Comparison of ENCODE assay signal across 9 mouse cellular contexts in the genomic region with DNA sequence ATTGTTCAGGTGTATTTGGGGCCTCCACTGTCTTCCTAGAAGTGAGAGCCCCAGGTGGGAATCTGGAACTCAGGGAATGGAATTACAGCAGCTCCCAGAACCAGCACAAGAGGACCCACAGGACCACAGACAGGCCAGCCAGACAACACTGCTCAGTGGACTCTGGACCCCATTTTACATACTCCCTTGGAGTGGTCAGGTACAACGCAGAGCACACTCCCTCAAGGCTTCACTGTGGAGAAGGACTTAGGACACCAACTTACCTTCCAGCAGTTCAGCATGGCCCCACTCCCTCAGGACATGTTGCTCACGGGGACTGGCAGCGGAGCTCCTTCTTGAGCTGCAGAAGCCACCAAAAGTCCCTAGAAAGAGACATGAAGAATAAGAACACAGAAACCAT. TPM values are rescaled to one million over a fixed set of nuclear protein-coding genes. Genes with fewer than 3 reads are reported as not detected.
DNase-seq lines count a peak whose midpoint lies in the region; ATAC-seq lines count a peak whose summit lies in the region.
"Had no signal": no experiment of that assay in that cellular context is flagged by ENCODE, and none has a peak within 500 bp of the region (broad histone marks: within the 10 kb centered on the region; RNA-seq: fewer than 3 reads in every experiment).

No protein-coding gene starts in this region.

- DNase-seq in liver, embryonic 11.5 days (ENCODE audit: low spot score): no peak
- no peak for DNase-seq in liver
- no peak for DNase-seq in forebrain, embryonic 14.5 days (ENCODE audit: low spot score)
- no peak for DNase-seq in limb, embryonic 11.5 days (ENCODE audit: low spot score)
- DNase-seq in adrenal gland, adult (ENCODE audit: inconsistent age in 2 of 2, low spot score in 1 of 2): no peak
- no peak for DNase-seq in cerebellum, adult 9-10 months
- no peak for DNase-seq in urinary bladder, postnatal 14 days (ENCODE audit: low spot score)
- DNase-seq: left cerebral cortex, postnatal 4 days had no signal

- H3K36me3 ChIP-seq in liver, embryonic 11.5 days (ENCODE audit: control insufficient read depth, insufficient read depth, low read length): peaks cover 30% of the 10 kb centered on the region
- H3K36me3 ChIP-seq in forebrain, embryonic 14.5 days (ENCODE audit: control insufficient read depth, insufficient read depth, low read length): peaks cover 41% of the 10 kb centered on the region
- peaks cover 13% of the 10 kb centered on the region for H3K36me3 ChIP-seq in limb, embryonic 11.5 days (ENCODE audit: control insufficient read depth, insufficient read depth, low read length)
- H3K36me3 ChIP-seq in neural tube, embryonic 15.5 days: peaks cover 39% of the 10 kb centered on the region

- no peak overlapping the region for H3K27ac ChIP-seq in liver, embryonic 11.5 days (ENCODE audit: low read depth, low read length)
- H3K27ac ChIP-seq in forebrain, embryonic 14.5 days (ENCODE audit: low read depth, low read length): no peak overlapping the region
- H3K27ac ChIP-seq in limb, embryonic 11.5 days (replicated peaks; ENCODE audit: low read depth, low read length): no peak overlapping the region
- no peak overlapping the region for H3K27ac ChIP-seq in neural tube, embryonic 15.5 days (replicated peaks)

- H3K4me2 ChIP-seq in liver, embryonic 11.5 days: peak overlapping the region; percentile 65
- peak overlapping the region; percentile 56; the same call in 1 of the 2 replicates for H3K4me2 ChIP-seq in forebrain, embryonic 14.5 days (ENCODE audit: low read length)
- H3K4me2 ChIP-seq in limb, embryonic 11.5 days (ENCODE audit: low read depth, severe bottlenecking): peak overlapping the region; percentile 57
- H3K4me2 ChIP-seq in neural tube, embryonic 15.5 days: peak overlapping the region; percentile 73

- H3K4me3 ChIP-seq in liver, embryonic 11.5 days (ENCODE audit: low read depth, low read length): peak overlapping the region; percentile 68
- peak overlapping the region; percentile 41; the same call in 1 of the 2 replicates for H3K4me3 ChIP-seq in forebrain, embryonic 14.5 days (ENCODE audit: low read depth, low read length)
- no peak overlapping the region for H3K4me3 ChIP-seq in limb, embryonic 11.5 days (ENCODE audit: low read depth, low read length)
- peak overlapping the region; percentile 70 for H3K4me3 ChIP-seq in neural tube, embryonic 15.5 days (replicated peaks)

- H3K4me1 ChIP-seq in liver, embryonic 11.5 days (replicated peaks; ENCODE audit: control insufficient read depth, insufficient read depth, low read length): peaks cover 9% of the 10 kb centered on the region
- no peaks in the 10 kb centered on the region; the same call in 1 of the 2 replicates for H3K4me1 ChIP-seq in forebrain, embryonic 14.5 days (ENCODE audit: control insufficient read depth, insufficient read depth, low read length)
- peaks cover 3% of the 10 kb centered on the region; the same call in 1 of the 2 replicates for H3K4me1 ChIP-seq in limb, embryonic 11.5 days (ENCODE audit: control insufficient read depth, insufficient read depth, low read length)
- peaks cover 19% of the 10 kb centered on the region for H3K4me1 ChIP-seq in neural tube, embryonic 15.5 days

- H3K27me3 ChIP-seq in liver, embryonic 11.5 days (replicated peaks; ENCODE audit: control insufficient read depth, insufficient read depth, low read length): no peaks in the 10 kb centered on the region
- H3K27me3 ChIP-seq in forebrain, embryonic 14.5 days (replicated peaks; ENCODE audit: control insufficient read depth, insufficient read depth, low read length): no peaks in the 10 kb centered on the region
- no peaks in the 10 kb centered on the region for H3K27me3 ChIP-seq in limb, embryonic 11.5 days (ENCODE audit: control insufficient read depth, insufficient read depth, low read length)
- H3K27me3 ChIP-seq in neural tube, embryonic 15.5 days (replicated peaks): no peaks in the 10 kb centered on the region

- 90% methylated on average over 3 of the region's 3 CpGs for WGBS in liver, embryonic 11.5 days
- WGBS in forebrain, embryonic 14.5 days: 87% methylated on average over 3 of the region's 3 CpGs
- 87% methylated on average over 3 of the region's 3 CpGs for WGBS in limb, embryonic 11.5 days
- 97% methylated on average over 3 of the region's 3 CpGs for WGBS in neural tube, embryonic 15.5 days

- H3K9ac ChIP-seq in liver, embryonic 11.5 days (ENCODE audit: low read depth, low read length): no peak overlapping the region; the same call in 1 of the 2 replicates
- H3K9ac ChIP-seq in forebrain, embryonic 14.5 days (ENCODE audit: low read length): no peak overlapping the region
- H3K9ac ChIP-seq in limb, embryonic 11.5 days (ENCODE audit: low read length): no peak overlapping the region
- no peak overlapping the region for H3K9ac ChIP-seq in neural tube, embryonic 15.5 days (replicated peaks)

- no peak for ATAC-seq in liver, embryonic 11.5 days (replicated peaks; ENCODE audit: low FRiP score)
- ATAC-seq in forebrain, embryonic 14.5 days: no peak
- no peak for ATAC-seq in limb, embryonic 11.5 days (ENCODE audit: insufficient number of reproducible peaks, low FRiP score, low TSS enrichment, low read depth)
- ATAC-seq in neural tube, embryonic 15.5 days (ENCODE audit: low FRiP score): no peak

- H3K9me3 ChIP-seq in liver, embryonic 11.5 days (ENCODE audit: control insufficient read depth, low read length): no peaks in the 10 kb centered on the region
- no peaks in the 10 kb centered on the region for H3K9me3 ChIP-seq in forebrain, embryonic 14.5 days (replicated peaks; ENCODE audit: control insufficient read depth, low read length)
- H3K9me3 ChIP-seq in limb, embryonic 11.5 days (ENCODE audit: control insufficient read depth, low read length): peaks cover 4% of the 10 kb centered on the region; the same call in 1 of the 2 replicates
- H3K9me3 ChIP-seq in neural tube, embryonic 15.5 days (replicated peaks): no peaks in the 10 kb centered on the region; the same call in 1 of the 2 replicates

RNA-seq across cellular contexts. Expression of a gene that starts 1.0 kb away (rescaled TPM):
- polyA plus RNA-seq in liver, embryonic 11.5 days (2014; fragmentation: Nextera tagmentation; extraction: Ambion mirVana): 36.5 and 41.5 TPM in 2 replicates
- 32.1 and 33.4 TPM in 2 replicates for polyA plus RNA-seq in forebrain, embryonic 14.5 days (2014; fragmentation: Nextera tagmentation; extraction: Ambion mirVana)
- polyA plus RNA-seq in limb, embryonic 11.5 days (2014; fragmentation: Nextera tagmentation; extraction: Ambion mirVana): 32.2 and 36.1 TPM in 2 replicates
- polyA plus RNA-seq in neural tube, embryonic 15.5 days (2015; fragmentation: Nextera tagmentation; extraction: Ambion mirVana): 43.4 TPM in 2 replicates

RNA-seq across cellular contexts. Expression of a gene that starts 9.5 kb away (rescaled TPM):
- 0.23 TPM in 1 of 2 replicates, not detected in the other for polyA plus RNA-seq in liver, embryonic 11.5 days (2014; fragmentation: Nextera tagmentation; extraction: Ambion mirVana)
- polyA plus RNA-seq in forebrain, embryonic 14.5 days (2014; fragmentation: Nextera tagmentation; extraction: Ambion mirVana): 0.28 and 0.38 TPM in 2 replicates
- 0.17 and 0.33 TPM in 2 replicates for polyA plus RNA-seq in limb, embryonic 11.5 days (2014; fragmentation: Nextera tagmentation; extraction: Ambion mirVana)
- 2.7 and 3.4 TPM in 2 replicates for polyA plus RNA-seq in neural tube, embryonic 15.5 days (2015; fragmentation: Nextera tagmentation; extraction: Ambion mirVana)

RNA-seq across cellular contexts. Expression of a gene that starts 21.3 kb away (rescaled TPM):
- polyA plus RNA-seq in liver, embryonic 11.5 days (2014; fragmentation: Nextera tagmentation; extraction: Ambion mirVana): 105 and 119 TPM in 2 replicates
- polyA plus RNA-seq in forebrain, embryonic 14.5 days (2014; fragmentation: Nextera tagmentation; extraction: Ambion mirVana): 60.6 and 75.7 TPM in 2 replicates
- polyA plus RNA-seq in limb, embryonic 11.5 days (2014; fragmentation: Nextera tagmentation; extraction: Ambion mirVana): 112 and 118 TPM in 2 replicates
- 108 and 110 TPM in 2 replicates for polyA plus RNA-seq in neural tube, embryonic 15.5 days (2015; fragmentation: Nextera tagmentation; extraction: Ambion mirVana)

RNA-seq across cellular contexts. Expression of a gene that starts 29.0 kb away (rescaled TPM):
- not detected in 2 replicates for polyA plus RNA-seq in liver, embryonic 11.5 days (2014; fragmentation: Nextera tagmentation; extraction: Ambion mirVana)
- polyA plus RNA-seq in forebrain, embryonic 14.5 days (2014; fragmentation: Nextera tagmentation; extraction: Ambion mirVana): 0.32 and 0.56 TPM in 2 replicates
- not detected in 2 replicates for polyA plus RNA-seq in limb, embryonic 11.5 days (2014; fragmentation: Nextera tagmentation; extraction: Ambion mirVana)
- 2.0 and 3.0 TPM in 2 replicates for polyA plus RNA-seq in neural tube, embryonic 15.5 days (2015; fragmentation: Nextera tagmentation; extraction: Ambion mirVana)

RNA-seq across cellular contexts. Expression of a gene that starts 31.7 kb away (rescaled TPM):
- 1.8 and 2.6 TPM in 2 replicates for polyA plus RNA-seq in liver, embryonic 11.5 days (2014; fragmentation: Nextera tagmentation; extraction: Ambion mirVana)
- 0.58 and 0.96 TPM in 2 replicates for polyA plus RNA-seq in forebrain, embryonic 14.5 days (2014; fragmentation: Nextera tagmentation; extraction: Ambion mirVana)
- polyA plus RNA-seq in limb, embryonic 11.5 days (2014; fragmentation: Nextera tagmentation; extraction: Ambion mirVana): 1.8 and 1.9 TPM in 2 replicates
- 2.6 and 4.5 TPM in 2 replicates for polyA plus RNA-seq in neural tube, embryonic 15.5 days (2015; fragmentation: Nextera tagmentation; extraction: Ambion mirVana)
